Mouse (Mus musculus) hindbrain, postnatal 0 days (tissue): Measurements from ENCODE around the gene Ric8a. TPM values are rescaled to one million over a fixed set of nuclear protein-coding genes. Genes with fewer than 3 reads are reported as not detected.
A peak's percentile ranks its signal among the peaks of the same experiment; 100 is the strongest.

Experiments
- ATAC-seq: fragments of 200-750 bp; cut with Nextera tagmentation; 2 replicates; pipeline ENCODE4 v1.8.0; 2017; ENCODE audit warnings: mild to moderate bottlenecking, moderate TSS enrichment, moderate library complexity
- DNase-seq: peaks from one replicate; pipeline ENCODE4 v3.0.0-alpha.2; 2015; ENCODE audit warnings: low spot score
- H3K27ac ChIP-seq: fragments of 300-500 bp; sonication (generic); 2 replicates; pipeline ENCODE4 v1.5.1; 2014; ENCODE audit warnings: mild to moderate bottlenecking
- H3K27me3 ChIP-seq: fragments of 300-500 bp; sonication (generic); 2 replicates; pipeline ENCODE4 v1.6.1; 2014; ENCODE audit warnings: low read length, mixed read lengths; ENCODE audit not compliant: insufficient read depth
- H3K36me3 ChIP-seq: fragments of 300-500 bp; sonication (generic); 2 replicates; pipeline ENCODE4 v1.6.1; 2014; ENCODE audit warnings: low read length, mixed read lengths; ENCODE audit not compliant: insufficient read depth
- H3K4me1 ChIP-seq: fragments of 300-500 bp; sonication (generic); 2 replicates; pipeline ENCODE4 v1.6.1; 2014; ENCODE audit warnings: antibody characterized with exemption, low read length, mixed read lengths; ENCODE audit not compliant: insufficient read depth
- H3K4me2 ChIP-seq: fragments of 300-500 bp; sonication (generic); 2 replicates; pipeline ENCODE4 v1.6.1; 2014; ENCODE audit warnings: low read depth, mild to moderate bottlenecking, low read length, moderate library complexity, mixed read lengths
- H3K4me3 ChIP-seq: fragments of 300-500 bp; sonication (generic); 2 replicates; pipeline ENCODE4 v1.5.1; 2014; ENCODE audit warnings: low read length
- H3K9ac ChIP-seq: fragments of 300-500 bp; sonication (generic); replicated peaks from 2 replicates; pipeline ENCODE4 v1.6.1; 2014; ENCODE audit warnings: mild to moderate bottlenecking, low read length, moderate library complexity, mixed read lengths
- H3K9me3 ChIP-seq: fragments of 300-500 bp; sonication (generic); 2 replicates; pipeline ENCODE4 v1.6.1; 2016; ENCODE audit warnings: low read length, mixed read lengths
- CTCF ChIP-seq: IDR thresholded peaks from 2 replicates; pipeline ENCODE4 v1.5.1; 2016; ENCODE audit warnings: antibody characterized with exemption, control low read depth, low read depth
- WGBS: fragments of 180-500 bp; shearing (Covaris S2); extraction: QIAGEN DNeasy Blood & Tissue Kit; methylation state at CpG from one replicate; pipeline ENCODE4 v1.1.7; 2014; 5-methylcytosine and 5-hydroxymethylcytosine counted together
- polyA plus RNA-seq: library from polyadenylated mRNA; unstranded; fragments of >200 nt; fragmentation: Nextera tagmentation; extraction: Ambion mirVana; gene quantifications from 2 replicates; pipeline ENCODE4 v1.2.1, GENCODE M21; 2015
- total RNA-seq: library from RNA; depleted of rRNA; stranded (reverse); fragments of >200 nt; gene quantifications from 2 replicates; pipeline ENCODE4 v1.2.3, GENCODE M21; 2014

Ric8a gene
- total and polyA plus RNA-seq, 2 experiments from 2014 or later: 85.8 to 117 TPM

- DNase-seq (peak; percentile 94), ATAC-seq (peak; percentile 91)
- Histone ChIP-seq H3K36me3 (no peaks in the 10 kb centered on the region), H3K4me1 (peaks cover 5% of the 10 kb centered on the region; the same call in 1 of the 2 replicates), H3K9ac (peak within 1 kb of the TSS; percentile 76), H3K27ac (peak within 1 kb of the TSS; percentile 95), H3K4me3 (peak within 1 kb of the TSS; percentile 59), H3K27me3 (no peaks in the 10 kb centered on the region), H3K4me2 (peak within 1 kb of the TSS; percentile 67), H3K9me3 (no peaks in the 10 kb centered on the region)
- TF ChIP-seq CTCF: no peak
- WGBS: under 1% methylated on average over 21 of the region's 21 CpGs
Measured at GRCm38 (mm10) chr7:140821653-140822329, 35.0 kb upstream of the Ric8a start, which contains the start of gene Zfp941. Zfp941 (minus strand) TSS chr7:140822178.

DNA sequence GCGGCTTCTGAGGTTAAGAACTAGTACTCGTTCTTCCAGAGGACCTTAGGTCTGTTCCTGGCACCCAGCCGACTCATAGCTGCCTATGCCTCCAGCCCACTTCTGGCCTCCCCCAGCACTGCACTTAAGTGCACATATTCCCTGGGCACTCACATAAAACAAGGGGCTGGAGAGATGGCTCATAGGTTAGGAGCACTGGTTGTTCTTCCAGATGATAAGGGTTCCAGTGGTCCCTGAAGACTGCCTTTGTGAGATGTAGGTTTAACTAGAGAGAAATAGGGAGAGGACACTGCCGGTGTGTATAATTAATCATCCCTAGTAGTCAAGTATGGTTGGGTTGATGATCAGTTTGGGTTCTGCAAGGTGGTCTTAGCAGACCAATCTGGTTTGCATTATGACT lies 34.0 kb upstream of the Ric8a start:
- ATAC-seq (no peak), DNase-seq (no peak)
- H3K4me1 ChIP-seq: peaks cover 5% of the 10 kb centered on the region; the same call in 1 of the 2 replicates
- H3K9ac ChIP-seq: no peak overlapping the region
- no peak overlapping the region for H3K4me3 ChIP-seq
- no peak for TF ChIP-seq CTCF
- no peaks in the 10 kb centered on the region for H3K9me3 ChIP-seq
- WGBS: 90% methylated on average over 4 of the region's 4 CpGs
- no peak overlapping the region for H3K27ac ChIP-seq
- H3K36me3 ChIP-seq: no peaks in the 10 kb centered on the region
- H3K4me2 ChIP-seq: no peak overlapping the region
- H3K27me3 ChIP-seq: no peaks in the 10 kb centered on the region

DNA sequence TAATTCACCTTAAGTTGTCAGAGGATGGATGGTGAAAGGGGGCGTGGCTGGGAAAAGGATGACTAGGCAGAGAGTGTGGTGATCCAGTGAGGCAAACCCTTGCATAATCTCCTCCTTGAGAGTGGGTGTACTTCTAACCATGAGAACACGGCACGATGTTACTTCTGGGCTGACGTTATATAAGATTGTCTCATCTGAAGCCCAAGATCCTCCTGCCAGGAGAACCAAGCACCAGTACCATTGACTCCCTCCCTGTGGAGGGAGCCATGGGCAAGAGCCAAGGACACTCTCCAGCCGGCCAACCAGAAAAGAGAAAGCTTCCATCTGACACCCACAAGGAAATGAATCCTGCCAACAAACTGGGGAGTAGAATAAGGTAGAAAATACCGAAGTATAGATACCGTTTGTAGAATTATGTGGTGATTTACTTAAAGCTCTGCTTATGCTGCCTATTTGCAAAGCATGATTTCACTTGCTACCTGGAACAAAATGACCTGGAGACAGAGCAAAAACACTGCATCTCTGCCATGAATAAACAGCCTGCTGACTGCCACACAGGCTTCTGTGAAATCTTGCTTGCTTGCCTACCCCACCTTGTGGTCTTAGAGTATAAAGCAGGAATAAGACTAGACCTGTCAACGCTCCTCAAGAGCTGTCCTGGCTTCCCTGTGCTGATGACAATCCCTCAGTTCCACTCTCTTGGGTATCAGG lies 28.4 kb upstream of the Ric8a start:
- no peak overlapping the region for H3K4me2 ChIP-seq
- no peak overlapping the region; the same call in 1 of the 2 replicates for H3K27ac ChIP-seq

DNA sequence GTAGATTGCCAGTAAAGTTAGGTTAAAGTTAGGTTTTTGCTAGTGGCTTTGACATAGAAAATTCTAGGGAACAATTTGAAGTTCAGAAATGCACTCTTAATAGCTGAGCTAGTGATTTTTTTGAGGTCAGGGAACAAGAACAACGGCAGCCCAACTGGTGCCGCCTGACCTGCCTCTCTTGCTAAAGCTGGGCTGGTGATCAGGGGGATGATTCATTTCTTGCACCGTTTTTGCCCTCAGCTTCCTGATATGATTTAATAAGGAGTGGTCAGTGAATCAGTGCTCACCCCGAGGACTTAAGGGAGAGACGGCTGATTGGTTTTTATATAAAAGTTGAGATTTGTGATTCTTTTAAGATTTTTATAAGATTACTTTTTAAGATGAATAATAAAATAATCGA lies 25.3 kb upstream of the Ric8a start:
- no peaks in the 10 kb centered on the region for H3K9me3 ChIP-seq
- DNase-seq (no peak), ATAC-seq (no peak)
- H3K36me3 ChIP-seq: no peaks in the 10 kb centered on the region
- 61% methylated on average over 6 of the region's 6 CpGs for WGBS
- no peak overlapping the region for H3K4me2 ChIP-seq
- H3K27me3 ChIP-seq: no peaks in the 10 kb centered on the region
- no peak overlapping the region for H3K9ac ChIP-seq
- TF ChIP-seq CTCF: no peak
- H3K4me3 ChIP-seq: no peak overlapping the region
- H3K4me1 ChIP-seq: no peaks in the 10 kb centered on the region
- no peak overlapping the region for H3K27ac ChIP-seq

More for the DNA sequence above, 28.4 kb upstream of the Ric8a start:
- Histone ChIP-seq H3K9ac (no peak overlapping the region), H3K4me3 (no peak overlapping the region), H3K27me3 (no peaks in the 10 kb centered on the region), H3K36me3 (no peaks in the 10 kb centered on the region), H3K9me3 (no peaks in the 10 kb centered on the region), H3K4me1 (no peaks in the 10 kb centered on the region)
- WGBS: 35% methylated on average over 8 of the region's 8 CpGs
- DNase-seq (peak; percentile 79), ATAC-seq (peak; percentile 87)
- TF ChIP-seq CTCF: peak; percentile 87

- Histone ChIP-seq H3K4me1 (no peaks in the 10 kb centered on the region), H3K9me3 (no peaks in the 10 kb centered on the region), H3K4me2 (no peak overlapping the region), H3K27me3 (no peaks in the 10 kb centered on the region), H3K4me3 (no peak overlapping the region), H3K9ac (no peak overlapping the region), H3K36me3 (no peaks in the 10 kb centered on the region), H3K27ac (no peak overlapping the region)
- TF ChIP-seq CTCF: no peak
- no peak for ATAC-seq
- no peak for DNase-seq
- 80% methylated on average over 4 of the region's 4 CpGs for WGBS
Measured at GRCm38 (mm10) chr7:140833341-140833740, 23.4 kb upstream of the Ric8a start.

DNA sequence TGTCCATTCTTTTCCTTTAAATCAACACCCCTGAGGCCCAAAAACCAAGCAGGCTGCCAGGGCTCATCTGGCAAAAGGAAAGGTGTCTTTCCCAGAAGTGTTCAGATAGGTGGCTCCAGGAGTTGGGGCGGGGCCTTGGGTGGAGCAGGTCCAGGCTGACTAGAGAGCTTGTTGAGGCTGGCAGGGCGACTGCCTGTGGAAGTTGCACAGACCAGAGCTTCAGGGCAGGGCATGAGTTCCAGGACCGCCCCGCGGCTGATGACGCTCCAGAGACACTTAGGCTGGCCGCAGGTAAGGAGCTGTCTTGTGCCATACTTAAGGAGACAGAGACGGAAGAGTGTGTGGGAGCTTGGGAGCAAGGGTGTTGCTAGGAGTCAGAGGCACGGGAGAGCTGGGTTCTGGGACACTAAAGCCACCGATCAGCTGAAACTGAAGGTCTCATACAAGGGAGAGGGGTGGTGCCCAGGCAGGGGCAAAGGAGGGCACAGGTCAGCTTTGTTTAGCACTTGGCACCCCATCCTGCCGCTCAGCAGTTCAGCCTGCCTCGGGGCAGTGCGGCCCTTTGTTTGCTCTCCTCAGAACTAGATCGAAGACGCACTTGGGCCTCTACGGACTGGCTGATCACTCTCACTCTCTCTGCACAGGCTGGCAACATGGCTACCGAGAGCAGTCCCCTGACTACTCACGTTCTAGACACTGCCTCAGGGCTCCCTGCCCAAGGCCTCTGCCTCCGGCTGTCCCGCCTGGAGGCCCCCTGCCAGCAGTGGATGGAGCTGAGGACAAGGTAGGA lies 21.6 kb upstream of the Ric8a start, which contains the start of gene Urah:
Gene Urah (plus strand): TSS at position 51 of the 790 bp plus-strand sequence.
- H3K36me3 ChIP-seq: no peaks in the 10 kb centered on the region
- H3K27ac ChIP-seq: no peak within 1 kb of the TSS
- no peak within 1 kb of the TSS for H3K4me2 ChIP-seq
- DNase-seq (no peak), ATAC-seq (no peak)
- no peaks in the 10 kb centered on the region for H3K4me1 ChIP-seq
- no peak within 1 kb of the TSS for H3K9ac ChIP-seq
- TF ChIP-seq CTCF: no peak
- 51% methylated on average over 20 of the region's 20 CpGs for WGBS
- no peaks in the 10 kb centered on the region for H3K27me3 ChIP-seq
- no peaks in the 10 kb centered on the region for H3K9me3 ChIP-seq
- H3K4me3 ChIP-seq: no peak within 1 kb of the TSS
